Mouse (Mus musculus): ENCODE results near the gene Hcn1. TPM values are rescaled to one million over a fixed set of nuclear protein-coding genes. Genes with fewer than 3 reads are reported as not detected.

Gene Hcn1
- polyA plus RNA-seq, 2 experiments, result under 0.01 TPM; not detected in 1

- Histone ChIP-seq H3K36me3 (replicated peaks; ENCODE audit: control insufficient read depth, insufficient read depth, low read depth) (no peaks in the 10 kb centered on the region), H3K27me3 (ENCODE audit: control insufficient read depth, insufficient read depth, low read length) (no peaks in the 10 kb centered on the region), H3K27ac (no peak overlapping the region), H3K9me3 (ENCODE audit: control insufficient read depth, low read length) (no peaks in the 10 kb centered on the region), H3K4me1 (replicated peaks; ENCODE audit: control insufficient read depth in 2 of 2, insufficient read depth in 2 of 2, low read length in 1 of 2) (no peaks in the 10 kb centered on the region), H3K4me2 (ENCODE audit: low read depth) (no peak overlapping the region), H3K9ac (replicated peaks) (no peak overlapping the region), H3K4me3 (ENCODE audit: insufficient read depth in 1 of 2, low read depth in 2 of 2, low read length in 2 of 2) (no peak overlapping the region)
- no peak for DNase-seq (ENCODE audit: low read depth in 3 of 3, low spot score in 3 of 3)
- no peak for TF ChIP-seq EP300 (IDR thresholded peaks at IDR 0.05; ENCODE audit: low read depth)
- no peak for TF ChIP-seq CTCF (IDR thresholded peaks at IDR 0.05; ENCODE audit: low read depth)
- WGBS (ENCODE audit: insufficient replicate concordance), result 63% methylated on average over 6 of the region's 6 CpGs
- no peak for ATAC-seq (ENCODE audit: insufficient read depth)
These were observed 250.0 kb downstream of the Hcn1 start for GRCm38 (mm10) chr13:117851954-117852710.

GRCm38 (mm10) chr13:117852711-117853051 is 250.6 kb downstream of the Hcn1 start:
- WGBS (ENCODE audit: insufficient replicate concordance), result 56% methylated on average over 2 of the region's 2 CpGs
- TF ChIP-seq EP300 (IDR thresholded peaks at IDR 0.05; ENCODE audit: low read depth) (no peak), CTCF (IDR thresholded peaks at IDR 0.05; ENCODE audit: low read depth) (no peak)
- ATAC-seq (ENCODE audit: insufficient read depth), result no peak

GRCm38 (mm10) chr13:117858416-117858815 is 256.3 kb downstream of the Hcn1 start:
- H3K4me1 ChIP-seq (replicated peaks; ENCODE audit: control insufficient read depth in 2 of 2, insufficient read depth in 2 of 2, low read length in 1 of 2), result no peaks in the 10 kb centered on the region
- H3K9ac ChIP-seq (replicated peaks), result no peak overlapping the region
- no peaks in the 10 kb centered on the region for H3K36me3 ChIP-seq (replicated peaks; ENCODE audit: control insufficient read depth, insufficient read depth, low read depth)
- WGBS (ENCODE audit: insufficient replicate concordance), result 55% methylated on average over 3 of the region's 3 CpGs
- no peak overlapping the region for H3K27ac ChIP-seq
- no peak overlapping the region for H3K4me2 ChIP-seq (ENCODE audit: low read depth)
- H3K27me3 ChIP-seq (ENCODE audit: control insufficient read depth, insufficient read depth, low read length), result no peaks in the 10 kb centered on the region
- no peak for DNase-seq (ENCODE audit: low read depth in 3 of 3, low spot score in 3 of 3)
- no peak overlapping the region for H3K4me3 ChIP-seq (ENCODE audit: insufficient read depth in 1 of 2, low read depth in 2 of 2, low read length in 2 of 2)
- ATAC-seq (ENCODE audit: insufficient read depth), result no peak
- TF ChIP-seq CTCF (IDR thresholded peaks at IDR 0.05; ENCODE audit: low read depth) (no peak), EP300 (IDR thresholded peaks at IDR 0.05; ENCODE audit: low read depth) (no peak)
- no peaks in the 10 kb centered on the region for H3K9me3 ChIP-seq (ENCODE audit: control insufficient read depth, low read length)

More at GRCm38 (mm10) chr13:117852711-117853051, 250.6 kb downstream of the Hcn1 start:
- no peak overlapping the region for H3K4me3 ChIP-seq (ENCODE audit: insufficient read depth in 1 of 2, low read depth in 2 of 2, low read length in 2 of 2)
- H3K27ac ChIP-seq, result no peak overlapping the region
- DNase-seq (ENCODE audit: low read depth in 3 of 3, low spot score in 3 of 3), result no peak
- H3K4me1 ChIP-seq (replicated peaks; ENCODE audit: control insufficient read depth in 2 of 2, insufficient read depth in 2 of 2, low read length in 1 of 2), result no peaks in the 10 kb centered on the region
- no peak overlapping the region for H3K9ac ChIP-seq (replicated peaks)
- H3K9me3 ChIP-seq (ENCODE audit: control insufficient read depth, low read length), result no peaks in the 10 kb centered on the region
- H3K4me2 ChIP-seq (ENCODE audit: low read depth), result no peak overlapping the region
- no peaks in the 10 kb centered on the region for H3K27me3 ChIP-seq (ENCODE audit: control insufficient read depth, insufficient read depth, low read length)
- no peaks in the 10 kb centered on the region for H3K36me3 ChIP-seq (replicated peaks; ENCODE audit: control insufficient read depth, insufficient read depth, low read depth)

- Histone ChIP-seq H3K27me3 (ENCODE audit: control insufficient read depth, insufficient read depth, low read length) (no peaks in the 10 kb centered on the region), H3K4me1 (replicated peaks; ENCODE audit: control insufficient read depth in 2 of 2, insufficient read depth in 2 of 2, low read length in 1 of 2) (no peaks in the 10 kb centered on the region), H3K9ac (replicated peaks) (no peak overlapping the region), H3K9me3 (ENCODE audit: control insufficient read depth, low read length) (no peaks in the 10 kb centered on the region), H3K36me3 (replicated peaks; ENCODE audit: control insufficient read depth, insufficient read depth, low read depth) (no peaks in the 10 kb centered on the region), H3K4me2 (ENCODE audit: low read depth) (no peak overlapping the region), H3K27ac (no peak overlapping the region), H3K4me3 (ENCODE audit: insufficient read depth in 1 of 2, low read depth in 2 of 2, low read length in 2 of 2) (no peak overlapping the region)
- DNase-seq (ENCODE audit: low read depth in 3 of 3, low spot score in 3 of 3) (no peak), ATAC-seq (ENCODE audit: insufficient read depth) (no peak)
- WGBS (ENCODE audit: insufficient replicate concordance), result 27% methylated on average over 8 of the region's 8 CpGs
- TF ChIP-seq CTCF (IDR thresholded peaks at IDR 0.05; ENCODE audit: low read depth) (no peak), EP300 (IDR thresholded peaks at IDR 0.05; ENCODE audit: low read depth) (no peak)
These were observed 275.7 kb downstream of the Hcn1 start for GRCm38 (mm10) chr13:117877787-117878186.

GRCm38 (mm10) chr13:117880471-117881225 is 278.5 kb downstream of the Hcn1 start:
- WGBS (ENCODE audit: insufficient replicate concordance), result 50% methylated on average over 4 of the region's 4 CpGs
- ATAC-seq (ENCODE audit: insufficient read depth) (no peak), DNase-seq (ENCODE audit: low read depth in 3 of 3, low spot score in 3 of 3) (no peak)
- Histone ChIP-seq H3K36me3 (replicated peaks; ENCODE audit: control insufficient read depth, insufficient read depth, low read depth) (no peaks in the 10 kb centered on the region), H3K9me3 (ENCODE audit: control insufficient read depth, low read length) (no peaks in the 10 kb centered on the region), H3K4me2 (ENCODE audit: low read depth) (no peak overlapping the region), H3K27me3 (ENCODE audit: control insufficient read depth, insufficient read depth, low read length) (no peaks in the 10 kb centered on the region), H3K9ac (replicated peaks) (no peak overlapping the region), H3K4me3 (ENCODE audit: insufficient read depth in 1 of 2, low read depth in 2 of 2, low read length in 2 of 2) (no peak overlapping the region), H3K27ac (no peak overlapping the region), H3K4me1 (replicated peaks; ENCODE audit: control insufficient read depth in 2 of 2, insufficient read depth in 2 of 2, low read length in 1 of 2) (no peaks in the 10 kb centered on the region)
- TF ChIP-seq EP300 (IDR thresholded peaks at IDR 0.05; ENCODE audit: low read depth), result no peak
- no peak for TF ChIP-seq CTCF (IDR thresholded peaks at IDR 0.05; ENCODE audit: low read depth)
